ENCODE assay signal across 11 mouse cellular contexts in the genomic region with DNA sequence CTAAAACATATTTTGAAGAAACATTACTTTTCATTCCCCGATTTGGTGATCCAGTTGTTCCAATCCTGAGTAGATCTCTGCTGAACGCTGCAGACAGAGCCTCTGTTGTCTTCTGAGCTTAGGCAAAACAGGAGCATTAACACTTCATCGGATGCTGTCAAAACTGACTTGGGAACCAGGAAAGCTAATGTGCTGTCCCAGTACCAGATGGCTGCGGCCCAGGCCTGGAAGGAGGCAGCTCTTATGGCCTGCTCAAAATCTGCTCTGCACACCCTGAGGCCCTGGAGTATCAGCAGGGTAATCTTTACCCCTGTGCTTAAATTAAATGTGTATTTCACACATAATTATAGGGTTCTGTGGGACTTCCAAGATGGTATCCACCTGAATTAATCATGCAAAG.
A peak's percentile ranks its signal among the peaks of the same experiment; 100 is the strongest.
DNase-seq lines count a peak whose midpoint lies in the region; TF ChIP-seq lines count a peak whose summit lies in the region.
"Had no signal": no experiment of that assay in that cellular context is flagged by ENCODE, and none has a peak within 500 bp of the region (broad histone marks: within the 10 kb centered on the region; RNA-seq: fewer than 3 reads in every experiment).

No protein-coding gene starts in this region.

- WGBS in limb, embryonic 10.5 days, result 60% methylated on average over 4 of the region's 4 CpGs

- H3K9me3 ChIP-seq in limb, embryonic 10.5 days (replicated peaks), result no peaks in the 10 kb centered on the region
- H3K9me3 ChIP-seq: hindbrain, embryonic 15.5 days; midbrain, embryonic 10.5 days had no signal

- H3K4me3 ChIP-seq in layer of hippocampus, adult 2 months, result no peak overlapping the region
- H3K4me3 ChIP-seq in limb, embryonic 10.5 days, result no peak overlapping the region
- H3K4me3 ChIP-seq: heart, adult 2 months; hindbrain, embryonic 15.5 days; midbrain, embryonic 10.5 days had no signal

- DNase-seq in layer of hippocampus, adult 2 months (ENCODE audit: low spot score in 2 of 2), result peak in 1 of 2 experiments; percentile 18
- no peak for DNase-seq in layer of hippocampus, adult 9-11 months
- DNase-seq in cerebellum, adult 8-10 months, result peak; percentile 6
- peak; percentile 58 to 71 for DNase-seq in cerebellum, postnatal 25 days
- DNase-seq in limb, embryonic 10.5 days (ENCODE audit: low spot score), result no peak
- no peak for DNase-seq in kidney, postnatal 36 days
- DNase-seq in adrenal gland, postnatal 25 days, result no peak
- DNase-seq: kidney, postnatal 10 days had no signal

- peak overlapping the region; percentile 82 for H3K27ac ChIP-seq in layer of hippocampus, adult 2 months
- H3K27ac ChIP-seq in limb, embryonic 10.5 days, result 0 out of 2 replicates have a peak overlapping the region, but pooled peaks have one; percentile 42
- H3K27ac ChIP-seq: heart, adult 2 months; midbrain, embryonic 10.5 days had no signal

- TF ChIP-seq CTCF in layer of hippocampus, adult 2 months (conservative IDR thresholded peaks at IDR 0.05), result no peak

- peaks cover 25% of the 10 kb centered on the region for H3K4me1 ChIP-seq in limb, embryonic 10.5 days

- no peaks in the 10 kb centered on the region for H3K27me3 ChIP-seq in limb, embryonic 10.5 days (ENCODE audit: low read depth, poor library complexity, severe bottlenecking)
- H3K27me3 ChIP-seq: hindbrain, embryonic 15.5 days had no signal

- H3K36me3 ChIP-seq in limb, embryonic 10.5 days, result no peaks in the 10 kb centered on the region
- H3K36me3 ChIP-seq: hindbrain, embryonic 15.5 days; midbrain, embryonic 10.5 days had no signal

Comparison
In these comparisons a context has a peak if more than half of its experiments do, and no peak if none do; other contexts are left out.
1. DNase-seq: peak in cerebellum, adult 8-10 months (single experiment) and cerebellum, postnatal 25 days (2 of 2); none in layer of hippocampus, adult 9-11 months (single experiment), limb, embryonic 10.5 days (single experiment), kidney, postnatal 36 days (0 of 2) and adrenal gland, postnatal 25 days (single experiment).